ENCODE assay signal across 25 mouse cellular contexts in genomic region chr4:100058631-100059030, GRCm38 (mm10).
"Had no signal": no experiment of that assay in that cellular context is flagged by ENCODE, and none has a peak within 500 bp of the region (broad histone marks: within the 10 kb centered on the region; RNA-seq: fewer than 3 reads in every experiment).

No protein-coding gene starts in this region.

- H3K27me3 ChIP-seq: heart, embryonic 13.5 days; heart, embryonic 15.5 days; hindbrain, embryonic 13.5 days; hindbrain, embryonic 15.5 days; intestine, embryonic 15.5 days; kidney, embryonic 15.5 days; limb, embryonic 12.5 days; liver, embryonic 13.5 days; liver, embryonic 15.5 days had no signal

- H3K9me3 ChIP-seq: heart, embryonic 13.5 days; heart, embryonic 15.5 days; hindbrain, embryonic 13.5 days; hindbrain, embryonic 15.5 days; intestine, embryonic 15.5 days; kidney, embryonic 15.5 days; limb, embryonic 12.5 days; liver, embryonic 13.5 days; liver, embryonic 15.5 days had no signal

- H3K4me1 ChIP-seq: hindbrain, embryonic 13.5 days; liver, embryonic 13.5 days; liver, embryonic 15.5 days had no signal

- H3K4me2 ChIP-seq: heart, embryonic 13.5 days; heart, embryonic 15.5 days; hindbrain, embryonic 13.5 days; hindbrain, embryonic 15.5 days; intestine, embryonic 15.5 days; kidney, embryonic 15.5 days; limb, embryonic 12.5 days; liver, embryonic 13.5 days; liver, embryonic 15.5 days had no signal

- DNase-seq: forebrain, postnatal 0 days; gastrocnemius, postnatal 14 days; gastrocnemius, postnatal 36 days; heart, adult 18-20 months; heart, postnatal 14 days; heart, postnatal 36 days; kidney, adult 11 months; kidney, adult 2 months; kidney, adult 9 months; kidney, postnatal 14 days; kidney, postnatal 36 days; layer of hippocampus, adult 9-11 months; layer of hippocampus, postnatal 36 days; left cerebral cortex, postnatal 4 days; liver, embryonic 13.5 days had no signal

- H3K9ac ChIP-seq: forebrain, postnatal 0 days; heart, embryonic 13.5 days; heart, embryonic 15.5 days; hindbrain, embryonic 13.5 days; hindbrain, embryonic 15.5 days; intestine, embryonic 15.5 days; kidney, embryonic 15.5 days; limb, embryonic 12.5 days; liver, embryonic 13.5 days; liver, embryonic 15.5 days had no signal

- H3K27ac ChIP-seq: heart, embryonic 13.5 days; heart, embryonic 15.5 days; hindbrain, embryonic 13.5 days; hindbrain, embryonic 15.5 days; hindbrain, postnatal 0 days; intestine, embryonic 15.5 days; kidney, embryonic 15.5 days; kidney, postnatal 0 days; liver, embryonic 13.5 days; liver, embryonic 15.5 days had no signal

- ATAC-seq: forebrain, postnatal 0 days; hindbrain, postnatal 0 days; intestine, embryonic 15.5 days had no signal

- H3K4me3 ChIP-seq: heart, embryonic 13.5 days; heart, embryonic 15.5 days; hindbrain, embryonic 13.5 days; hindbrain, embryonic 15.5 days; intestine, embryonic 15.5 days; kidney, embryonic 15.5 days; limb, embryonic 12.5 days; liver, embryonic 13.5 days; liver, embryonic 15.5 days had no signal

- H3K36me3 ChIP-seq: heart, embryonic 13.5 days; heart, embryonic 15.5 days; hindbrain, embryonic 13.5 days; hindbrain, embryonic 15.5 days; intestine, embryonic 15.5 days; kidney, embryonic 15.5 days; limb, embryonic 12.5 days; liver, embryonic 13.5 days; liver, embryonic 15.5 days had no signal
